Mouse (Mus musculus) E14TG2a.4 (cell line): ENCODE measurements around the gene Ugt1a5.

Source experiments
- CTCF ChIP-seq: conservative IDR thresholded peaks from 2 replicates; pipeline ENCODE4 v1.5.1; 2014; ENCODE audit warnings: low read length
- NANOG ChIP-seq: IDR thresholded peaks from 2 replicates; pipeline ENCODE4 v1.6.1; 2014; ENCODE audit warnings: borderline replicate concordance, low read length, mixed read lengths
- POU5F1 ChIP-seq: IDR thresholded peaks from 2 replicates; pipeline ENCODE4 v1.6.1; 2014; ENCODE audit warnings: low read length, borderline replicate concordance

GRCm38 (mm10) chr1:88212341-88213045 is 46.7 kb downstream of the Ugt1a5 start:
- TF ChIP-seq CTCF: no peak
- TF ChIP-seq NANOG: 0 out of 2 replicates have a peak, but pooled peaks have one; percentile 4
- TF ChIP-seq POU5F1: no peak
